Mouse (Mus musculus) olfactory bulb, adult 2 months (tissue): ENCODE results near the gene Ppp4r4. TPM values are rescaled to one million over a fixed set of nuclear protein-coding genes. Genes with fewer than 3 reads are reported as not detected.
"Not testable (repeated sequence)": the region's sequence is repeated elsewhere in the genome, so short reads cannot be mapped to it uniquely, and the experiment has no call there.

ENCODE experiments used
- H3K27ac ChIP-seq: fragments of 200-500 bp; 2 replicates; pipeline ENCODE4 v1.5.1; 2012; ENCODE audit warnings: low read depth, low read length; ENCODE audit not compliant: insufficient read depth
- H3K4me1 ChIP-seq: fragments of 200-500 bp; 2 replicates; pipeline ENCODE4 v1.6.1; 2012; ENCODE audit warnings: low read length; ENCODE audit not compliant: control insufficient read depth, insufficient read depth
- H3K4me3 ChIP-seq: fragments of 200-500 bp; 2 replicates; pipeline ENCODE4 v1.5.1; 2012; ENCODE audit warnings: mild to moderate bottlenecking, low read depth, low read length, moderate library complexity; ENCODE audit not compliant: insufficient read depth
- CTCF ChIP-seq: fragments of 200-500 bp; IDR thresholded peaks from 2 replicates; pipeline ENCODE4 v1.5.1; 2012; ENCODE audit warnings: low read depth, mild to moderate bottlenecking, low read length, moderate library complexity; ENCODE audit not compliant: insufficient read depth
- POLR2A ChIP-seq: fragments of 200-500 bp; IDR thresholded peaks from 2 replicates; pipeline ENCODE4 v1.6.1; 2012; ENCODE audit warnings: mild to moderate bottlenecking, low read depth, low read length, moderate library complexity; ENCODE audit not compliant: insufficient read depth
- WGBS: fragments of 180-500 bp; shearing (Covaris S2); methylation state at CpG from one replicate; pipeline ENCODE4 v1.1.7; 2018; 5-methylcytosine and 5-hydroxymethylcytosine counted together
- polyA plus RNA-seq: library from polyadenylated mRNA; stranded (reverse); fragments of >200 nt; gene quantifications from 2 replicates; pipeline ENCODE4 v1.2.4, GENCODE M21; 2012; ENCODE audit warnings: low replicate concordance; ENCODE audit not compliant: missing spikeins, insufficient read depth, insufficient read length

Ppp4r4 gene
- polyA plus RNA-seq, 1 experiment: not detected

GRCm38 (mm10) chr12:103644601-103645000, 112.5 kb downstream of the Ppp4r4 start:
- Histone ChIP-seq H3K4me3 (no peak overlapping the region), H3K4me1 (no peaks in the 10 kb centered on the region), H3K27ac (no peak overlapping the region)
- WGBS: 33% methylated on average over 5 of the region's 5 CpGs
- TF ChIP-seq POLR2A (no peak), CTCF (no peak)

- Histone ChIP-seq H3K4me3 (no peak overlapping the region), H3K4me1 (no peaks in the 10 kb centered on the region), H3K27ac (no peak overlapping the region)
- TF ChIP-seq CTCF (no peak), POLR2A (no peak)
- WGBS: 80% methylated on average over 2 of the region's 2 CpGs
Observed at GRCm38 (mm10) chr12:103646314-103646713, 114.2 kb downstream of the Ppp4r4 start.

- Histone ChIP-seq H3K4me3 (no peak overlapping the region), H3K27ac (no peak overlapping the region), H3K4me1 (no peaks in the 10 kb centered on the region)
- 90% methylated on average over 2 of the region's 2 CpGs for WGBS
- TF ChIP-seq CTCF: no peak
- no peak for TF ChIP-seq POLR2A
Observed at GRCm38 (mm10) chr12:103653836-103654235, 121.8 kb downstream of the Ppp4r4 start.

GRCm38 (mm10) chr12:103655123-103656044, 123.3 kb downstream of the Ppp4r4 start:
- Histone ChIP-seq H3K27ac (no peak overlapping the region), H3K4me3 (no peak overlapping the region), H3K4me1 (no peaks in the 10 kb centered on the region)
- TF ChIP-seq CTCF: no peak
- no peak for TF ChIP-seq POLR2A
- WGBS: 90% methylated on average over 7 of the region's 7 CpGs

GRCm38 (mm10) chr12:103656848-103657626, 125.0 kb downstream of the Ppp4r4 start, which contains the start of gene Serpina6:
Serpina6 (minus strand) TSS chr12:103657212.
- TF ChIP-seq CTCF (no peak), POLR2A (no peak)
- no peak within 1 kb of the TSS for H3K4me3 ChIP-seq
- 76% methylated on average over 9 of the region's 9 CpGs for WGBS
- no peak within 1 kb of the TSS for H3K27ac ChIP-seq
- H3K4me1 ChIP-seq: no peaks in the 10 kb centered on the region

- H3K27ac ChIP-seq: no peak overlapping the region
- H3K4me1 ChIP-seq: no peaks in the 10 kb centered on the region
- TF ChIP-seq CTCF: no peak
- no peak for TF ChIP-seq POLR2A
- H3K4me3 ChIP-seq: no peak overlapping the region
- WGBS: 83% methylated on average over 10 of the region's 10 CpGs
Observed at GRCm38 (mm10) chr12:103657991-103658390, 125.9 kb downstream of the Ppp4r4 start.

GRCm38 (mm10) chr12:103659171-103659570, 127.1 kb downstream of the Ppp4r4 start:
- Histone ChIP-seq H3K4me3 (no peak overlapping the region), H3K27ac (no peak overlapping the region), H3K4me1 (no peaks in the 10 kb centered on the region)
- TF ChIP-seq CTCF (no peak), POLR2A (no peak)
- 71% methylated on average over 2 of the region's 2 CpGs for WGBS

- no peaks in the 10 kb centered on the region for H3K4me1 ChIP-seq
- H3K27ac ChIP-seq: no peak overlapping the region
- H3K4me3 ChIP-seq: no peak overlapping the region
- TF ChIP-seq CTCF: no peak
- no peak for TF ChIP-seq POLR2A
- 90% methylated on average over 5 of the region's 5 CpGs for whole genome bisulfite sequencing
Observed at GRCm38 (mm10) chr12:103660076-103660475, 128.0 kb downstream of the Ppp4r4 start.

- not testable (repeated sequence) for H3K4me1 ChIP-seq, H3K27ac ChIP-seq, H3K4me3 ChIP-seq
Observed at GRCm38 (mm10) chr12:103662053-103662452, 130.0 kb downstream of the Ppp4r4 start.

Other genes starting within 250 kb of the Ppp4r4 start
- not detected in 2 replicates for gene Fam181a, start 221.3 kb upstream of the Ppp4r4 start, polyA plus RNA-seq
- gene Asb2, start 176.3 kb upstream of the Ppp4r4 start, polyA plus RNA-seq: not detected in 2 replicates
- gene Otub2, start 143.6 kb upstream of the Ppp4r4 start, polyA plus RNA-seq: not detected in 2 replicates
- gene 9330161L09Rik, start 124.5 kb upstream of the Ppp4r4 start, polyA plus RNA-seq: not detected in 2 replicates
- 279 TPM in 1 of 2 replicates, not detected in the other for gene Ddx24, start 106.5 kb upstream of the Ppp4r4 start, polyA plus RNA-seq
- not detected in 2 replicates for gene Ifi27, start 98.1 kb upstream of the Ppp4r4 start, polyA plus RNA-seq
- gene Ifi27l2a, start 88.6 kb upstream of the Ppp4r4 start, polyA plus RNA-seq: not detected in 2 replicates
- not detected in 2 replicates for gene Ifi27l2b, start 75.1 kb upstream of the Ppp4r4 start, polyA plus RNA-seq
- not detected in 2 replicates for gene Serpina10, start 99.2 kb downstream of the Ppp4r4 start, polyA plus RNA-seq
- not detected in 2 replicates for gene Serpina6, start 124.9 kb downstream of the Ppp4r4 start, polyA plus RNA-seq
- gene Serpina16, start 143.9 kb downstream of the Ppp4r4 start, polyA plus RNA-seq: not detected in 2 replicates
- not detected in 2 replicates for gene Serpina1f, start 163.2 kb downstream of the Ppp4r4 start, polyA plus RNA-seq
- not detected in 2 replicates for gene Serpina1d, start 241.3 kb downstream of the Ppp4r4 start, polyA plus RNA-seq